Mouse (Mus musculus): ENCODE measurements around the gene Rapgef5.

- no peak for TF ChIP-seq EP300 (IDR thresholded peaks at IDR 0.05; ENCODE audit: low read length)
- TF ChIP-seq CTCF (conservative IDR thresholded peaks at IDR 0.05 in 1 of 2, IDR thresholded peaks at IDR 0.05 in 1 of 2; ENCODE audit: low read depth in 2 of 2, low read length in 2 of 2) = no peak
- TF ChIP-seq CHD2 (IDR thresholded peaks at IDR 0.05; ENCODE audit: low read length) = no peak
Observed at GRCm38 (mm10) chr12:117679795-117680194, 163.5 kb downstream of the Rapgef5 start.

All from CH12.LX (cell line).